Mouse (Mus musculus) heart, adult 2 months (tissue): ENCODE measurements around the gene Nudt19. TPM values are rescaled to one million over a fixed set of nuclear protein-coding genes. Genes with fewer than 3 reads are reported as not detected.

Experiments
- DNase-seq, 2 experiments: peaks; one replicate each; pipeline ENCODE4 v3.0.0; 2021
- H3K27ac ChIP-seq: fragments of 200-600 bp; 2 replicates; pipeline ENCODE4 v1.8.1; 2022
- H3K27me3 ChIP-seq: fragments of 200-500 bp; 2 replicates; pipeline ENCODE4 v1.6.1; 2012; ENCODE audit warnings: mild to moderate bottlenecking, low read length, inconsistent platforms, mixed read lengths; ENCODE audit not compliant: control insufficient read depth, insufficient read depth
- H3K36me3 ChIP-seq: fragments of 200-500 bp; 2 replicates; pipeline ENCODE4 v1.6.1; 2012; ENCODE audit warnings: low read length, inconsistent platforms; ENCODE audit not compliant: control insufficient read depth, insufficient read depth
- H3K4me1 ChIP-seq: fragments of 200-500 bp; 2 replicates; pipeline ENCODE4 v1.6.1; 2011; ENCODE audit warnings: low read length; ENCODE audit not compliant: control insufficient read depth, insufficient read depth
- H3K4me3 ChIP-seq: fragments of 200-600 bp; 2 replicates; pipeline ENCODE4 v1.8.1; 2022
- H3K79me2 ChIP-seq: fragments of 200-500 bp; replicated peaks from 2 replicates; pipeline ENCODE4 v1.6.1; 2012; ENCODE audit warnings: mild to moderate bottlenecking, inconsistent platforms, low read length, moderate library complexity, mixed read lengths; ENCODE audit not compliant: control insufficient read depth, insufficient read depth
- H3K9ac ChIP-seq: fragments of 200-500 bp; 2 replicates; pipeline ENCODE4 v1.6.1; 2012; ENCODE audit warnings: low read depth, mild to moderate bottlenecking, control low read depth, inconsistent platforms, low read length, mixed read lengths
- CTCF ChIP-seq: fragments of 200-600 bp; IDR thresholded peaks from 2 replicates; pipeline ENCODE4 v1.8.1; 2022; ENCODE audit warnings: antibody characterized with exemption, mild to moderate bottlenecking, moderate library complexity
- EP300 ChIP-seq: fragments of 200-500 bp; IDR thresholded peaks from 2 replicates; pipeline ENCODE4 v1.6.1; 2011; ENCODE audit warnings: low read depth, low read length, control low read depth; ENCODE audit not compliant: insufficient read depth
- POLR2A ChIP-seq: fragments of 200-500 bp; IDR thresholded peaks from 2 replicates; pipeline ENCODE4 v1.6.1; 2011; ENCODE audit warnings: mild to moderate bottlenecking, low read depth, low read length, control low read depth; ENCODE audit not compliant: insufficient read depth
- WGBS: fragments of 180-500 bp; shearing (Covaris S2); methylation state at CpG from one replicate; pipeline ENCODE4 v1.1.7; 2018; 5-methylcytosine and 5-hydroxymethylcytosine counted together
- intact Hi-C: fragments of 180-260 bp; cut with DNase I; formaldehyde crosslinking; loops from one replicate; pipeline ENCODE4 v1.15.1; 2025
- polyA plus RNA-seq: library from polyadenylated mRNA; depleted of rRNA; stranded (reverse); fragments of >200 nt; gene quantifications from 2 replicates; pipeline ENCODE4 v1.2.3, GENCODE M21; 2012
- total RNA-seq, 2 experiments: library from RNA; stranded (reverse); gene quantifications; 2 replicates each; pipeline ENCODE4 v1.2.3; 2021

Gene Nudt19
- total and polyA plus RNA-seq, 3 experiments, result 44.1 to 73.5 (median 63.9) TPM

- peak; percentile 90 for DNase-seq
- under 1% methylated on average over 93 of the region's 93 CpGs for WGBS
- H3K79me2 ChIP-seq, result no peaks in the 10 kb centered on the region
- TF ChIP-seq EP300 (0 out of 2 replicates have a peak, but pooled peaks have one; percentile 41), POLR2A (peak; percentile 58), CTCF (no peak)
- H3K4me1 ChIP-seq, result no peaks in the 10 kb centered on the region
- peak overlapping the region; percentile 96 for H3K27ac ChIP-seq
- H3K36me3 ChIP-seq, result no peaks in the 10 kb centered on the region
- H3K4me3 ChIP-seq, result peak overlapping the region; percentile 73
- H3K9ac ChIP-seq, result peak overlapping the region; percentile 88
- intact Hi-C loops, result loop anchor here (2.0 to 10.0 kb wide), 2 partner anchors 29 to 161 kb away; partner anchors contain the start of genes Cep89, Faap24 and Rgs9bp
- H3K27me3 ChIP-seq, result no peaks in the 10 kb centered on the region
Observed at GRCm38 (mm10) chr7:35555224-35556204, 590 bp downstream of the Nudt19 start.

DNA sequence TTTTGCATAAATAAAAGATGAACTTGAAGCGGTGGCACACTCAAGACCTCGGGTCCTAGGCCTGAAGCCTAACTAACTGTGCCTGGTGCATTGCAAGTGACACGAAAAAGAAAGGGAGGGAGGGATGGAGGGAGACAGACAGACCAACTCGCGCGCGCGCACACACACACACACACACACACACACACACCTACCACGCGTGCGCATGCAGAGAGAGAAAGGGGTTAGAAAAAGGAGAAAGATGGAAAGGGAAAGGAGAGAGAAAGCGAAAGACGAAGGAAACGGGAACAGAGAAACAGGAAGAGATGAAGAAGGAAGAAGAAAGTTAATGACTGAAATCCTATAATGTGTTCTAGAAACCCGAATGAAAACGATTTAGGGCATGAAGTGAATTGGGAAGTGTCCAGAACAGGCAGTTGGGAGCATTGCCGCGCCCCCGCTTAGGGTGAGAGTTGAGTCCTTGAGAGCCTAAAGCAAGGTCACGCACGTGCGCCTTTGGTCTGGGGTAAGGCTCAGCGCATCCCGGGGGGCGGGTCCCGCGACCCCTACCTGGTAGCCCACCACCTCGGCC, 1.4 kb downstream of the Nudt19 start:
- 8% methylated on average over 28 of the region's 28 CpGs for WGBS
- no peaks in the 10 kb centered on the region for H3K79me2 ChIP-seq
- no peak for TF ChIP-seq CTCF
- TF ChIP-seq POLR2A, result no peak
- no peak for TF ChIP-seq EP300
- peak overlapping the region; percentile 73 for H3K4me3 ChIP-seq
- intact Hi-C loops, result loop anchor here (10.0 kb wide), 1 partner anchor 160 kb away; the partner anchor contains the start of genes Cep89 and Faap24
- H3K27ac ChIP-seq, result peak overlapping the region; percentile 96
- H3K4me1 ChIP-seq, result no peaks in the 10 kb centered on the region
- H3K27me3 ChIP-seq, result no peaks in the 10 kb centered on the region
- peak overlapping the region; percentile 88 for H3K9ac ChIP-seq
- no peaks in the 10 kb centered on the region for H3K36me3 ChIP-seq
- DNase-seq, result peak; percentile 12 to 27

DNA sequence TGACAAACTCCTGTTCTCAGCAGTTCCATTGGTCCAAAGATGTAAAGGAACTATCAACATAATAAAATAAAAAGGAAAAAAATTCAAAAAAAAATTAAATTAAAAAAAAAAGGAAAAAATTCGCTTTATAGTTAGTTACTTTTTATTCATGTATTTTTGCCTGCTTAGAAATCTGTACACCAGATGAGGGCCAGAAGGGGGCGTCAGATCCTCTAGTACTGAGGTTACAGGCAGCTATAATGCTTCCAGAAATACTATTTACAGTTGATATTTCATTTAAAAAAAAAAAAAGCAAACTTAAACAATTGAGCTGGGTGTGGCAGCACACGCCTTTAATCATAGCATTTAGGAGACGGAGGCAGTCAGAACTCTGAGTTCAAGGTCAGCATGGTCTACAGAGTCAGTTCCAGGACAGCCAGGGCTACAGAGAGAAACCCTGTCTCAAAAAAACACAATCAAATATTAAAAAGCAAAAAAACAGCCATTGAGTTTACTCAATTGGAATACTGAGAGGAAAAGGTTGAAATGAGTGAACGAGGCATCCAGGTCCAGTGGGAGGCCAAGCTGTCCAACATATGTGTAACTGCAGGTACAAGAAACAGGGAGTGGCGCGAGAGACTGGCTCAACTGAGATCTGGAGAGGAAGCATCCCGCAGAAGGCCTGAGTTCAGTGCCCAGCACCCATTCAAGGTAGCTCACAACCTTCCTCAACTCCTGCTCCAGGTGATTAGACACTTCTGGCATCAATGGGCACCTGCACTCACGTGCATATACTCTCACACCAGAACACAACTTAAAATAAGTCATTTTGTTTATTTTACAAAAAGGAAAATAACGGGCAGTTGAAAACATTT, 2.1 kb downstream of the Nudt19 start:
- no peaks in the 10 kb centered on the region for H3K36me3 ChIP-seq
- H3K27ac ChIP-seq, result no peak overlapping the region; the same call in 1 of the 2 replicates
- no peaks in the 10 kb centered on the region for H3K27me3 ChIP-seq
- no peak overlapping the region for H3K9ac ChIP-seq
- WGBS, result 74% methylated on average over 10 of the region's 10 CpGs
- TF ChIP-seq CTCF, result peak; percentile 58
- no peak for TF ChIP-seq POLR2A
- peak in 1 of 2 experiments; percentile 4 for DNase-seq
- peak overlapping the region; percentile 26; the same call in 1 of the 2 replicates for H3K4me3 ChIP-seq
- H3K4me1 ChIP-seq, result no peaks in the 10 kb centered on the region
- no peaks in the 10 kb centered on the region for H3K79me2 ChIP-seq
- intact Hi-C loops, result loop anchor here (10.0 kb wide), 1 partner anchor 159 kb away; the partner anchor contains the start of genes Cep89 and Faap24

GRCm38 (mm10) chr7:35545881-35546280, 10.2 kb downstream of the Nudt19 start:
- DNase-seq, result peak; percentile 22 to 41

DNA sequence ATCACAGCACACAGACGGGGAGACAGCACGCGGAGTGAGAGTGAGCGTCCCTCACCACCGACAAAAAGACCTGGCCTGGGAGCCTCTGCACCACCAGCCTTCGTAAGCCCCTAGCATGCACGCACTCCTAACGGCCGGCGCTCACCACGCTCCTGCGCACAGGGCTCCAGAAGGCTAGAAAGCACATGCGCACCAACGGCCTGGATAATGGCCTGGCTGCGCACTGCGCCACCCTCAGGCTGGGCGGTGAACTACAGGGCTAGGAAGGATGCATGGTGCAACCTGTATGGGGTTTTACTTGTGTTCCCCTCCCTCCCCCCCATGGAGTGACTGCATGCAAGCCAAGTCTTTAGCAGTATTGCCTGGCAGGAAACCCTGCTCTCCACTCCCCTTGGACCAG, 18.5 kb downstream of the Nudt19 start, which contains the start of gene Tdrd12:
TSS of gene Tdrd12 (minus strand) at position 184 of the 400 bp plus-strand sequence.
- TF ChIP-seq EP300 (no peak), CTCF (0 out of 2 replicates have a peak, but pooled peaks have one; percentile 4), POLR2A (no peak)

More at GRCm38 (mm10) chr7:35545881-35546280, 10.2 kb downstream of the Nudt19 start:
- intact Hi-C loops, result loop anchor here (2.0 kb wide), 2 partner anchors 25 to 91 kb away; no protein-coding TSS in a partner anchor
- no peaks in the 10 kb centered on the region for H3K27me3 ChIP-seq
- TF ChIP-seq CTCF (peak; percentile 91), EP300 (no peak), POLR2A (no peak)
- no peak overlapping the region for H3K4me3 ChIP-seq
- WGBS, result 33% methylated on average over 4 of the region's 4 CpGs
- H3K36me3 ChIP-seq, result no peaks in the 10 kb centered on the region
- H3K4me1 ChIP-seq, result no peaks in the 10 kb centered on the region
- H3K27ac ChIP-seq, result no peak overlapping the region
- no peak overlapping the region for H3K9ac ChIP-seq
- no peaks in the 10 kb centered on the region for H3K79me2 ChIP-seq

More for the DNA sequence above, 18.5 kb downstream of the Nudt19 start, which contains the start of gene Tdrd12:
- H3K79me2 ChIP-seq, result no peaks in the 10 kb centered on the region
- no peaks in the 10 kb centered on the region for H3K4me1 ChIP-seq
- no peak within 1 kb of the TSS for H3K27ac ChIP-seq
- H3K9ac ChIP-seq, result no peak within 1 kb of the TSS
- H3K27me3 ChIP-seq, result no peaks in the 10 kb centered on the region
- WGBS, result 85% methylated on average over 17 of the region's 17 CpGs
- H3K4me3 ChIP-seq, result no peak within 1 kb of the TSS
- no peaks in the 10 kb centered on the region for H3K36me3 ChIP-seq
- intact Hi-C loops, result no loop called here
- no peak for DNase-seq
